Mouse (Mus musculus) olfactory bulb, adult 2 months (tissue): ENCODE measurements around the gene Rtkn.

Experiments used
- CTCF ChIP-seq: fragments of 200-500 bp; IDR thresholded peaks from 2 replicates; pipeline ENCODE4 v1.5.1; 2012; ENCODE audit warnings: low read depth, mild to moderate bottlenecking, low read length, moderate library complexity; ENCODE audit not compliant: insufficient read depth
- POLR2A ChIP-seq: fragments of 200-500 bp; IDR thresholded peaks from 2 replicates; pipeline ENCODE4 v1.6.1; 2012; ENCODE audit warnings: mild to moderate bottlenecking, low read depth, low read length, moderate library complexity; ENCODE audit not compliant: insufficient read depth

DNA sequence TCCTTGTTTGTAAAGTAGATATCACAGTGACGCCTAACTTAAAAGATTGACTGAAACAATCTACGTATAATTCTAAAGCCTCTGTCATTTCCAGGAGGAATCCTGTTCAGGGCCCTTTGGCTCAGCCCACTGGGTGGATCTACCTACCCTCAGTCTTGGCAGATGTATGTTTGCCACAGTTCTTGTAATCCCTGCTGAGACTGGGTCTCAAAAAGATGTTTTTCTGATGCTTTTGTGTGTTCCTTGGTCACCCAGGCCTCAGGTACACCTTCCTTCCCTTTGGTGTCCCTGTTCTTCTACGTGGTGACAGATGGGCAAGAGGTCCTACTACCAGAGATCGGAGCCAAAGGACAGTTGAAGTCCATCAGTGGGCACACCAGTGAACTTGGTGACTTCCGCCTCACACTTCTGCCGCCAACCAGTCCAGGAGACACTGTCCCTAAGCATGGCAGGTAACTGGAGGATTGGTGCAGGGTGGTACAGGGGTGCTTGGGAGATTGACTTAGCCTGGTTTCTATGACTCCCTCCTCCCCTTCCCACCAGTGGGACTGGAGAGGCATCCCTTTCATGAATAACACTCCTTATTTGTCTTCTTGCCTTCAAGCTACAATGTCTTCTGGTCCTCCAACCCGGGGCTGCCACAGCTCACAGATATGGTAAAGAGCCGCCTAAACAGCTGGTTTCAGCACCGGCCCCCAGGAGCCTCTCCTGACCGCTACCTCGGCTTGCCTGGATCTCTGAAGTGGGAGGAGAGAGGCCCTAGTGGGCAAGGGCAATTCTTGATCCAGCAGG, 18.7 kb upstream of the Rtkn start:
- TF ChIP-seq CTCF (no peak), POLR2A (no peak)
